In genomic region chr4:95053041-95053790, GRCm38 (mm10) we compare ENCODE assay signal across 8 mouse cellular contexts. TPM values are rescaled to one million over a fixed set of nuclear protein-coding genes. Genes with fewer than 3 reads are reported as not detected.
DNase-seq lines count a peak whose midpoint lies in the region; ATAC-seq and TF ChIP-seq lines count a peak whose summit lies in the region.

No protein-coding gene starts in this region.

- peak; percentile 34; the same call in 1 of the 2 replicates for TF ChIP-seq POLR2A in testis, adult 2 months (IDR thresholded peaks at IDR 0.05; ENCODE audit: control insufficient read depth, low read depth, low read length)

- intact Hi-C loops in heart, postnatal 36 days (cut with DNase I), result loop anchor here (1.0 to 5.0 kb wide), 9 partner anchors 28 to 818 kb away; partner anchors contain the start of gene Fggy

- peaks cover 23% of the 10 kb centered on the region for H3K27me3 ChIP-seq in G1E (ENCODE audit: insufficient read depth, low read length)
- no peaks in the 10 kb centered on the region for H3K27me3 ChIP-seq in forebrain, embryonic 16.5 days (replicated peaks; ENCODE audit: control insufficient read depth, insufficient read depth, low read length)
- H3K27me3 ChIP-seq in neural tube, embryonic 14.5 days (ENCODE audit: control insufficient read depth, insufficient read depth, low read length), result no peaks in the 10 kb centered on the region
- no peaks in the 10 kb centered on the region for H3K27me3 ChIP-seq in testis, adult 2 months (ENCODE audit: control insufficient read depth, insufficient read depth, low read length)

- H3K4me1 ChIP-seq in G1E (ENCODE audit: insufficient read depth, low read depth, low read length), result peaks cover 47% of the 10 kb centered on the region
- peaks cover 35% of the 10 kb centered on the region for H3K4me1 ChIP-seq in forebrain, embryonic 16.5 days (replicated peaks; ENCODE audit: control insufficient read depth, insufficient read depth, low read length)
- no peaks in the 10 kb centered on the region for H3K4me1 ChIP-seq in neural tube, embryonic 14.5 days (ENCODE audit: control insufficient read depth, insufficient read depth, low read length)
- peaks cover 31% of the 10 kb centered on the region for H3K4me1 ChIP-seq in testis, adult 2 months (ENCODE audit: control insufficient read depth, insufficient read depth, low read length)

- peak; percentile 38 for TF ChIP-seq CTCF in G1E (IDR thresholded peaks at IDR 0.05; ENCODE audit: low read depth, low read length)
- peak; percentile 45; the same call in 1 of the 2 replicates for TF ChIP-seq CTCF in testis, adult 2 months (IDR thresholded peaks at IDR 0.05; ENCODE audit: control insufficient read depth, insufficient read depth, insufficient replicate concordance, low read depth, low read length)

- H3K4me2 ChIP-seq in forebrain, embryonic 16.5 days (ENCODE audit: low read length), result peak overlapping the region; percentile 87
- peak overlapping the region; percentile 76 for H3K4me2 ChIP-seq in neural tube, embryonic 14.5 days (ENCODE audit: low read depth, low read length)

- peak; percentile 54 for ATAC-seq in G1E (ENCODE audit: extremely low read depth, insufficient number of reproducible peaks, low FRiP score, poor library complexity, severe bottlenecking)
- ATAC-seq in forebrain, embryonic 16.5 days, result peak; percentile 44
- ATAC-seq in neural tube, embryonic 14.5 days (ENCODE audit: low read depth), result peak; percentile 47

- H3K9ac ChIP-seq in forebrain, embryonic 16.5 days (replicated peaks; ENCODE audit: low read depth, low read length), result peak overlapping the region; percentile 81
- peak overlapping the region; percentile 74 for H3K9ac ChIP-seq in neural tube, embryonic 14.5 days (replicated peaks; ENCODE audit: low read depth, low read length)

- peak overlapping the region; percentile 77 for H3K4me3 ChIP-seq in G1E (ENCODE audit: low read depth, low read length)
- peak overlapping the region; percentile 80 for H3K4me3 ChIP-seq in forebrain, embryonic 16.5 days (replicated peaks; ENCODE audit: low read length)
- peak overlapping the region; percentile 51 for H3K4me3 ChIP-seq in neural tube, embryonic 14.5 days (ENCODE audit: low read depth, low read length)
- peak overlapping the region; percentile 87 for H3K4me3 ChIP-seq in testis, adult 2 months (ENCODE audit: control insufficient read depth, low read depth, low read length)

- H3K36me3 ChIP-seq in G1E (replicated peaks), result no peaks in the 10 kb centered on the region
- H3K36me3 ChIP-seq in forebrain, embryonic 16.5 days (ENCODE audit: control insufficient read depth, insufficient read depth), result no peaks in the 10 kb centered on the region
- H3K36me3 ChIP-seq in neural tube, embryonic 14.5 days (ENCODE audit: control insufficient read depth, insufficient read depth, low read length), result no peaks in the 10 kb centered on the region
- H3K36me3 ChIP-seq in testis, adult 2 months (ENCODE audit: control insufficient read depth, insufficient read depth, low read length), result no peaks in the 10 kb centered on the region

- H3K27ac ChIP-seq in forebrain, embryonic 16.5 days (ENCODE audit: low read length), result peak overlapping the region; percentile 97
- H3K27ac ChIP-seq in neural tube, embryonic 14.5 days (ENCODE audit: low read depth, low read length), result peak overlapping the region; percentile 95
- peak overlapping the region; percentile 79 for H3K27ac ChIP-seq in testis, adult 2 months (ENCODE audit: control insufficient read depth, insufficient read depth, low read depth, low read length)

- under 1% methylated on average over 29 of the region's 29 CpGs for WGBS in forebrain, embryonic 16.5 days
- WGBS in neural tube, embryonic 14.5 days, result under 1% methylated on average over 29 of the region's 29 CpGs

- H3K9me3 ChIP-seq in G1E (replicated peaks), result peaks cover 19% of the 10 kb centered on the region
- H3K9me3 ChIP-seq in forebrain, embryonic 16.5 days (ENCODE audit: control insufficient read depth, low read length), result no peaks in the 10 kb centered on the region
- H3K9me3 ChIP-seq in neural tube, embryonic 14.5 days (ENCODE audit: control insufficient read depth, low read length), result no peaks in the 10 kb centered on the region

- DNase-seq in G1E (ENCODE audit: low spot score), result peak; percentile 77
- DNase-seq in cerebellum, adult 18-20 months, result peak; percentile 91 to 93
- DNase-seq in heart, postnatal 36 days, result peak; percentile 90 to 93
- DNase-seq in layer of hippocampus, adult 18-20 months (ENCODE audit: low spot score in 2 of 2), result peak; percentile 92 to 98
- peak; percentile 98 for DNase-seq in lung, adult 18-20 months

RNA-seq across cellular contexts. Expression of gene Jun, which starts 1.2 kb away (rescaled TPM):
- 1.1 and 1.7 TPM in 2 replicates for total RNA-seq in G1E (2014; fragmentation: Nextera tagmentation)
- total RNA-seq in G1E (2017), result 2.3 and 2.9 TPM in 2 replicates
- 2.2 and 2.3 TPM in 2 replicates for polyA plus RNA-seq in G1E (2012)
- 72.2 and 80.1 TPM in 2 replicates for polyA plus RNA-seq in forebrain, embryonic 16.5 days (2015; fragmentation: Nextera tagmentation; extraction: Ambion mirVana)
- total RNA-seq in heart, postnatal 36 days (2021), result 10 to 100 TPM; 46.7 to 63.5 TPM
- total RNA-seq in layer of hippocampus, adult 18-20 months (2021), result 100 to 1,000 TPM; 119 to 126 TPM
- polyA plus RNA-seq in neural tube, embryonic 14.5 days (2014; fragmentation: Nextera tagmentation; extraction: Ambion mirVana), result 25.2 and 38.7 TPM in 2 replicates
- polyA plus RNA-seq in testis, adult 2 months (2012; rRNA removed), result 4.1 and 5.1 TPM in 2 replicates

Comparison
In these comparisons a context has a peak if more than half of its experiments do, and no peak if none do; other contexts are left out.
1. Peak in every context shown above with its lines: DNase-seq, ATAC-seq, H3K4me3 ChIP-seq and H3K27ac ChIP-seq.